Mouse (Mus musculus): Measurements from ENCODE around the gene Rpgrip1. TPM values are rescaled to one million over a fixed set of nuclear protein-coding genes. Genes with fewer than 3 reads are reported as not detected.

Rpgrip1 gene
- polyA plus RNA-seq, 1 experiment from 2014 or later = 68.4 TPM

GRCm38 (mm10) chr14:52140577-52141444 is 30.3 kb downstream of the Rpgrip1 start:
- Histone ChIP-seq H3K4me2 (replicated peaks; ENCODE audit: low read depth, low read length) (no peak overlapping the region), H3K27me3 (ENCODE audit: control insufficient read depth, insufficient read depth, low read length) (no peaks in the 10 kb centered on the region), H3K36me3 (ENCODE audit: control insufficient read depth, insufficient read depth, low read length) (no peaks in the 10 kb centered on the region), H3K4me1 (replicated peaks; ENCODE audit: control insufficient read depth, insufficient read depth, low read length) (no peaks in the 10 kb centered on the region), H3K27ac (ENCODE audit: low read depth, low read length) (no peak overlapping the region), H3K9me3 (ENCODE audit: control insufficient read depth, low read length) (no peaks in the 10 kb centered on the region), H3K9ac (ENCODE audit: low read depth, low read length) (no peak overlapping the region), H3K4me3 (ENCODE audit: low read depth, low read length) (no peak overlapping the region)
- DNase-seq (ENCODE audit: low spot score) = no peak
- 58% methylated on average over 19 of the region's 19 CpGs for WGBS
- no peak for ATAC-seq (ENCODE audit: low FRiP score)

DNA sequence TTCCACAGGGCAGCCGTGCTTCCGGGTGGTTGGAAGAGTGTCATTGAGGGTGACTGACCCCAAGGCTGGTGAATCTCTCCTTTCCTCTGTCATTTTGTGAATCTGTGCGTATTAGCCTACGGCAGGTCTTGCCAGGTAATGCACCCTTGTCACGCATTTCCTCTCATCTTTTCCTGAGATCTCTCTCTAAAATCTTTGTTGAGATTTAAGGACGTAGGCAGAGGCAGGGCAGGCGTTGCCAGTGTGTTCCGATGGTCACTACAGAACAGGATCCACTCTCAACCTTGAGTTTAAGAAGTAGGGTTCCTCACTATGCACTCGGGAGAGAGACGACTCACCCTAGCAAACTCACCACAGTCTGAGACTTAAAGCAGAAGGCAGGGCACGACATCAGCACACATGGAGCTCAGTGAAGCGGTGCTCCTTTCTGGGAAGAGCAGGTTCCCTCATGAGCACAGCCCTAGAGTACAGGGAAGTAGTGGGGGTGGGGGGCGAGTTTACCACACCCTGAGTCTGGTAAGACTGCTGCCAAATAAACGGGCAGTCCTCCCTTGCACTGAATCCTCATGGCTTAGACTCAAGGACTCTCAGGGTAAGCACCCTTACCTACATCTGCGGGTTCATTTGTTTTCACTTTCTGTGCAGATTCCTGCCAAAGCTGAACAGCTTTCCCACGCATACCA is 31.1 kb downstream of the Rpgrip1 start:
- Histone ChIP-seq H3K9ac (ENCODE audit: low read depth, low read length) (no peak overlapping the region), H3K4me2 (replicated peaks; ENCODE audit: low read depth, low read length) (no peak overlapping the region), H3K36me3 (ENCODE audit: control insufficient read depth, insufficient read depth, low read length) (no peaks in the 10 kb centered on the region), H3K4me1 (replicated peaks; ENCODE audit: control insufficient read depth, insufficient read depth, low read length) (no peaks in the 10 kb centered on the region), H3K27me3 (ENCODE audit: control insufficient read depth, insufficient read depth, low read length) (no peaks in the 10 kb centered on the region), H3K27ac (ENCODE audit: low read depth, low read length) (no peak overlapping the region), H3K4me3 (ENCODE audit: low read depth, low read length) (no peak overlapping the region), H3K9me3 (ENCODE audit: control insufficient read depth, low read length) (no peaks in the 10 kb centered on the region)
- DNase-seq (ENCODE audit: low spot score) = no peak
- WGBS = 74% methylated on average over 16 of the region's 16 CpGs
- ATAC-seq (ENCODE audit: low FRiP score) = no peak

DNA sequence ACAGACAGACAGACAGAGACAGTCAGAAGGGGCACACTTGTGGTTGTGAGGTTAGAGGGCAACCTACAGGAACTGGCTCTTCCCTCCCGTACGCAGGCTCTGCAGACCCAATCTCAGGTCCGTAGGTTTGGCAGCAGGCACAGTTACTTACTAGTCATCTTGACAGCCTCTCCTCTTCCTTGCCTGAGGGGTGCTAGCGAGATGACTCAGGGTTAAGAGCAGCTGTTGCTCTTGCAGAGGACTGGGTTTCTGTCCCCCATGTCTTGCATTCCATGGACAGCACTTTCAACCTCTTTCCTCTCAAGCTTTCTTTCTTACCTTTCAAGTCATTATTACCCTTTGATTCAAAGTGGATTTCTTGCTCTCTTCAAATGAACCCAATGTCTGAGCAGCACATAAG is 33.7 kb downstream of the Rpgrip1 start:
- Histone ChIP-seq H3K36me3 (ENCODE audit: control insufficient read depth, insufficient read depth, low read length) (no peaks in the 10 kb centered on the region), H3K4me1 (replicated peaks; ENCODE audit: control insufficient read depth, insufficient read depth, low read length) (no peaks in the 10 kb centered on the region), H3K27ac (ENCODE audit: low read depth, low read length) (no peak overlapping the region), H3K4me2 (replicated peaks; ENCODE audit: low read depth, low read length) (no peak overlapping the region), H3K4me3 (ENCODE audit: low read depth, low read length) (no peak overlapping the region), H3K27me3 (ENCODE audit: control insufficient read depth, insufficient read depth, low read length) (no peaks in the 10 kb centered on the region), H3K9ac (ENCODE audit: low read depth, low read length) (no peak overlapping the region), H3K9me3 (ENCODE audit: control insufficient read depth, low read length) (no peaks in the 10 kb centered on the region)
- ATAC-seq (ENCODE audit: low FRiP score) (no peak), DNase-seq (ENCODE audit: low spot score) (no peak)
- WGBS = 79% methylated on average over 4 of the region's 4 CpGs

- DNase-seq (ENCODE audit: low spot score) = peak; percentile 31
These were observed 36.0 kb downstream of the Rpgrip1 start for GRCm38 (mm10) chr14:52146540-52146939.

GRCm38 (mm10) chr14:52149888-52150287 is 39.4 kb downstream of the Rpgrip1 start:
- Histone ChIP-seq H3K4me2 (replicated peaks; ENCODE audit: low read depth, low read length) (no peak overlapping the region), H3K9ac (ENCODE audit: low read depth, low read length) (no peak overlapping the region), H3K4me3 (ENCODE audit: low read depth, low read length) (no peak overlapping the region), H3K27ac (ENCODE audit: low read depth, low read length) (no peak overlapping the region), H3K9me3 (ENCODE audit: control insufficient read depth, low read length) (no peaks in the 10 kb centered on the region), H3K27me3 (ENCODE audit: control insufficient read depth, insufficient read depth, low read length) (no peaks in the 10 kb centered on the region), H3K4me1 (replicated peaks; ENCODE audit: control insufficient read depth, insufficient read depth, low read length) (no peaks in the 10 kb centered on the region), H3K36me3 (ENCODE audit: control insufficient read depth, insufficient read depth, low read length) (no peaks in the 10 kb centered on the region)
- WGBS = 68% methylated on average over 4 of the region's 4 CpGs
- DNase-seq (ENCODE audit: low spot score) (no peak), ATAC-seq (ENCODE audit: low FRiP score) (no peak)

More at GRCm38 (mm10) chr14:52146540-52146939, 36.0 kb downstream of the Rpgrip1 start:
- Histone ChIP-seq H3K9ac (ENCODE audit: low read depth, low read length) (no peak overlapping the region), H3K9me3 (ENCODE audit: control insufficient read depth, low read length) (no peaks in the 10 kb centered on the region), H3K36me3 (ENCODE audit: control insufficient read depth, insufficient read depth, low read length) (no peaks in the 10 kb centered on the region), H3K4me2 (replicated peaks; ENCODE audit: low read depth, low read length) (no peak overlapping the region), H3K27me3 (ENCODE audit: control insufficient read depth, insufficient read depth, low read length) (no peaks in the 10 kb centered on the region), H3K4me1 (replicated peaks; ENCODE audit: control insufficient read depth, insufficient read depth, low read length) (no peaks in the 10 kb centered on the region), H3K27ac (ENCODE audit: low read depth, low read length) (no peak overlapping the region), H3K4me3 (ENCODE audit: low read depth, low read length) (no peak overlapping the region)
- 66% methylated on average over 4 of the region's 4 CpGs for WGBS
- no peak for ATAC-seq (ENCODE audit: low FRiP score)

DNA sequence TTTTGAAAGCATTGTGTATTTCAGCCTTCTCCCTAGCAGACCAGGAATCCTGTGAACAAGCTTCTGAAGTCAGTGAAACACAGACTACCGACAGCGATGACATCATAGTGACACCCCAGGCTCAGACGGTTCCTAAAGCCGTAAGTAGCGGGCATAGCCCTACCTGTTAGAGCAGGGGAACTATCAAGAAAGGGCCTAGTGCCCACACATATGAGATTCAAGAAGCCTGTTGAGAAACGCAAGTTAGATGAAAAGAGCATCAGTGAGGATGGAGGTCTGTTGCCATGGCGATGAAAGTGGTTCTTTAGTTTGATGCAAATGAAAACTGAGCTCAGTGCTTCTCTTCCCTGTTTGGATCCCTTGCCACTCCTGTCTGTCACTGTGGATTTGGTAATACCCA is 41.7 kb downstream of the Rpgrip1 start:
- H3K9ac ChIP-seq (ENCODE audit: low read depth, low read length) = no peak overlapping the region
- no peaks in the 10 kb centered on the region for H3K9me3 ChIP-seq (ENCODE audit: control insufficient read depth, low read length)
- DNase-seq (ENCODE audit: low spot score) = peak; percentile 43
- no peak overlapping the region for H3K27ac ChIP-seq (ENCODE audit: low read depth, low read length)
- H3K27me3 ChIP-seq (ENCODE audit: control insufficient read depth, insufficient read depth, low read length) = no peaks in the 10 kb centered on the region
- H3K4me1 ChIP-seq (replicated peaks; ENCODE audit: control insufficient read depth, insufficient read depth, low read length) = no peaks in the 10 kb centered on the region
- H3K4me2 ChIP-seq (replicated peaks; ENCODE audit: low read depth, low read length) = no peak overlapping the region
- no peaks in the 10 kb centered on the region for H3K36me3 ChIP-seq (ENCODE audit: control insufficient read depth, insufficient read depth, low read length)
- no peak overlapping the region for H3K4me3 ChIP-seq (ENCODE audit: low read depth, low read length)
- no peak for ATAC-seq (ENCODE audit: low FRiP score)
- 33% methylated on average over 7 of the region's 7 CpGs for WGBS

DNA sequence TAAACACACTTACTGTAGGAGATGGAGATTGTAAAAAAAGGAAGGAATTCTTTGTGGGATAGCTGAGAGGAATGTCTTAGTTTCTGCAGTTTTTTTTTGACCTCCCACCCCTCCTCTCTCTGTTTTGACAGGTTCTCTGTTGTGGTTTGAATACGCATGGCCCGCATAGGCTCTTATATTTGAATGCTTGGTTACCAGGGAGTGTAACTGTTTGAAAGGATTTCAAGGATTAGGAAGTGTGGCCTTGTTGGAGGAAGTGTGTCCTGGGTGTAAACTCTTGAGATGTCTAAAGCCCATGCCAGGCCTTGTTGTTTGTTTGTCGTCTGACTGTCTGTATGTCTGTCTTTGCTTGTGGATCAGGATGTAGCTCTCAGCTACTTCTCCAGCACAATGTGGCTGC is 42.1 kb downstream of the Rpgrip1 start:
- no peak overlapping the region for H3K9ac ChIP-seq (ENCODE audit: low read depth, low read length)
- H3K9me3 ChIP-seq (ENCODE audit: control insufficient read depth, low read length) = no peaks in the 10 kb centered on the region
- no peak overlapping the region for H3K4me3 ChIP-seq (ENCODE audit: low read depth, low read length)
- DNase-seq (ENCODE audit: low spot score) = no peak
- H3K36me3 ChIP-seq (ENCODE audit: control insufficient read depth, insufficient read depth, low read length) = no peaks in the 10 kb centered on the region
- H3K27me3 ChIP-seq (ENCODE audit: control insufficient read depth, insufficient read depth, low read length) = no peaks in the 10 kb centered on the region
- no peak overlapping the region for H3K27ac ChIP-seq (ENCODE audit: low read depth, low read length)
- WGBS = 42% methylated on average over 3 of the region's 3 CpGs
- no peaks in the 10 kb centered on the region for H3K4me1 ChIP-seq (replicated peaks; ENCODE audit: control insufficient read depth, insufficient read depth, low read length)
- no peak overlapping the region for H3K4me2 ChIP-seq (replicated peaks; ENCODE audit: low read depth, low read length)
- no peak for ATAC-seq (ENCODE audit: low FRiP score)

DNA sequence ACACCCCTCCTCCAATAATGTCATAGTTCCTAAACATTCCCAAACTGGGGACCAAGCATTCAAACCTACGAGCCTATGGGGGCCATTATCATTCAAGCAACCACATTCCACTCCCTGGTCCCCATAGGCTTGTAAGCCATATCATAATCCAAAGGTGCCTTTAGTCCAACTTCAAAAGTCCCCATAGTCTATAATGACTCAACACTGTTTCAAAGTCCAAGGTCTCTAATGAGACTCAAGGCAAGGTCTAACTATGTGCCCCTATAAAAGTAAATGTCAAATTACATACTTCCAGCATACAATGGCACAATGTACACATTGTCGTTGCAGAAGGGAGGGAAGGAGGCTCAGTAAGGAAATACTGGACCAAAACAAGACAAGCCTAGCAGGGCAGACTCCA is 44.5 kb downstream of the Rpgrip1 start:
- no peaks in the 10 kb centered on the region; the same call in 1 of the 2 replicates for H3K36me3 ChIP-seq (ENCODE audit: control insufficient read depth, insufficient read depth, low read length)
- H3K27ac ChIP-seq (ENCODE audit: low read depth, low read length) = no peak overlapping the region
- WGBS = 87% methylated on average over 2 of the region's 2 CpGs
- no peak overlapping the region for H3K9ac ChIP-seq (ENCODE audit: low read depth, low read length)
- DNase-seq (ENCODE audit: low spot score) (no peak), ATAC-seq (ENCODE audit: low FRiP score) (no peak)
- no peak overlapping the region for H3K4me2 ChIP-seq (replicated peaks; ENCODE audit: low read depth, low read length)
- no peaks in the 10 kb centered on the region for H3K4me1 ChIP-seq (replicated peaks; ENCODE audit: control insufficient read depth, insufficient read depth, low read length)
- no peaks in the 10 kb centered on the region for H3K9me3 ChIP-seq (ENCODE audit: control insufficient read depth, low read length)
- no peak overlapping the region for H3K4me3 ChIP-seq (ENCODE audit: low read depth, low read length)
- no peaks in the 10 kb centered on the region for H3K27me3 ChIP-seq (ENCODE audit: control insufficient read depth, insufficient read depth, low read length)

GRCm38 (mm10) chr14:52160911-52161310 is 50.4 kb downstream of the Rpgrip1 start:
- WGBS = 90% methylated on average over 6 of the region's 6 CpGs
- peaks cover 7% of the 10 kb centered on the region; the same call in 1 of the 2 replicates for H3K36me3 ChIP-seq (ENCODE audit: control insufficient read depth, insufficient read depth, low read length)

More at GRCm38 (mm10) chr14:52160911-52161310, 50.4 kb downstream of the Rpgrip1 start:
- no peak overlapping the region for H3K9ac ChIP-seq (ENCODE audit: low read depth, low read length)
- no peak for ATAC-seq (ENCODE audit: low FRiP score)
- DNase-seq (ENCODE audit: low spot score) = no peak
- H3K4me3 ChIP-seq (ENCODE audit: low read depth, low read length) = no peak overlapping the region
- no peaks in the 10 kb centered on the region for H3K4me1 ChIP-seq (replicated peaks; ENCODE audit: control insufficient read depth, insufficient read depth, low read length)
- H3K4me2 ChIP-seq (replicated peaks; ENCODE audit: low read depth, low read length) = no peak overlapping the region
- no peaks in the 10 kb centered on the region for H3K27me3 ChIP-seq (ENCODE audit: control insufficient read depth, insufficient read depth, low read length)
- no peak overlapping the region for H3K27ac ChIP-seq (ENCODE audit: low read depth, low read length)
- H3K9me3 ChIP-seq (ENCODE audit: control insufficient read depth, low read length) = no peaks in the 10 kb centered on the region
